Mouse (Mus musculus): ENCODE data around the gene Akt3. TPM values are rescaled to one million over a fixed set of nuclear protein-coding genes. Genes with fewer than 3 reads are reported as not detected.
A peak's percentile ranks its signal among the peaks of the same experiment; 100 is the strongest.

Gene Akt3
- polyA plus RNA-seq, 1 experiment, result 1.0 TPM

DNA sequence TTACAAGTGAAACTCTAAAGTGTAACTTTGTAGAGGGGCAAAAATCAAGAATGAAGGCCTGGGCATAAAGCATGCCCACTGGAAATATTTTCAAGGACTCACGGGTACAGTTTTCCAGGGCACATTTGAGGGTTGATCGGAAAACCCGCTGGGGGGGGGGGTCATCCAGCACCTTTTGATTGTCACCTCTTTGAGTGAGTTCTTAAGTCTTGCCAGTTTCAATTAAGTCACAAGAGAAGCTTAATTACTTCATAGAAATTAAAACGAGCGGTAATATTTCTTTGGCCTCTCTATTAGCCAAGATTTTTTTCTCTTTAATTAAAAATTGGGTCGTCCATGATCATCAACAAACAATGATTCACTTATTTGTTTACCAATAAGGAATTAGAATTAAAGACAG is 260.7 kb downstream of the Akt3 start:
- Histone ChIP-seq H3K4me1 (ENCODE audit: control insufficient read depth, insufficient read depth, insufficient read length, low read length) (peaks cover 12% of the 10 kb centered on the region; the same call in 1 of the 2 replicates), H3K27ac (ENCODE audit: insufficient read depth, low read depth, low read length) (peak overlapping the region; percentile 74), H3K27me3 (ENCODE audit: control insufficient read depth, insufficient read depth, low read length) (no peaks in the 10 kb centered on the region), H3K4me3 (ENCODE audit: low read depth, low read length) (peak overlapping the region; percentile 72; the same call in 1 of the 2 replicates), H3K36me3 (ENCODE audit: control insufficient read depth, insufficient read depth, low read length) (no peaks in the 10 kb centered on the region)
- no peak for TF ChIP-seq POLR2A (IDR thresholded peaks at IDR 0.05; ENCODE audit: low read depth, low read length)
- TF ChIP-seq CTCF (IDR thresholded peaks at IDR 0.05; ENCODE audit: extremely low read depth, insufficient read length, insufficient replicate concordance, low read depth, low read length), result no peak
- 35% methylated on average over 6 of the region's 6 CpGs for WGBS

DNA sequence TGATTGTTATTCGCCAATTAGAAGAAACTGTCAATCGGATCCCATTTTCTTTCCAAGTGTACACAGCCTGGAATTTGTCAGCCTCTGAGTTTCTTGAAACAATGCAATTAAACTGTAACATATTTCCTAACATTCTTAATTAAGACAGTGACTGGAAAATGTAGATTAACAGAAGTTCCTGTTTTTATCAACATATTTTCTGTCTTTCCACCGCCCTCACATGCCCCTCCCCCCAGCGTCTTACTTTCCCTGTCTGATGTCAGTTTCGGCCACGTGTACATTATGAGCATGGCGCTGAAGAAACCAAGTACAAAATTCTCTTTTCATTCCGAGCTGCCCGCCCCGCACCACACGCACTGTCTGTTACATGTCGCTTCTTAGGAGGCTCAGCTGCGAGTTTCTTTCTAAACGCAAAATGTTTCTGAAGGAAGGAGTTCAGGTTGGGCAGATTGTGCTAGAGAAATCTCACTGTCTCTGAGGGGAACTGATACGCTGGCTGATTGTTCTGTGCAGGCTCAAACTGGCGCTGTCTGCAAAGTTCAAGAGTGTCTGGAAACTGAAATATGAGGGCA is 261.3 kb downstream of the Akt3 start:
- TF ChIP-seq POLR2A (IDR thresholded peaks at IDR 0.05; ENCODE audit: low read depth, low read length) (no peak), CTCF (IDR thresholded peaks at IDR 0.05; ENCODE audit: extremely low read depth, insufficient read length, insufficient replicate concordance, low read depth, low read length) (no peak)
- H3K36me3 ChIP-seq (ENCODE audit: control insufficient read depth, insufficient read depth, low read length), result no peaks in the 10 kb centered on the region
- WGBS, result 32% methylated on average over 16 of the region's 16 CpGs
- peak overlapping the region; percentile 53 for H3K4me3 ChIP-seq (ENCODE audit: low read depth, low read length)
- H3K27me3 ChIP-seq (ENCODE audit: control insufficient read depth, insufficient read depth, low read length), result no peaks in the 10 kb centered on the region
- peak overlapping the region; percentile 74 for H3K27ac ChIP-seq (ENCODE audit: insufficient read depth, low read depth, low read length)
- peaks cover 12% of the 10 kb centered on the region; the same call in 1 of the 2 replicates for H3K4me1 ChIP-seq (ENCODE audit: control insufficient read depth, insufficient read depth, insufficient read length, low read length)

DNA sequence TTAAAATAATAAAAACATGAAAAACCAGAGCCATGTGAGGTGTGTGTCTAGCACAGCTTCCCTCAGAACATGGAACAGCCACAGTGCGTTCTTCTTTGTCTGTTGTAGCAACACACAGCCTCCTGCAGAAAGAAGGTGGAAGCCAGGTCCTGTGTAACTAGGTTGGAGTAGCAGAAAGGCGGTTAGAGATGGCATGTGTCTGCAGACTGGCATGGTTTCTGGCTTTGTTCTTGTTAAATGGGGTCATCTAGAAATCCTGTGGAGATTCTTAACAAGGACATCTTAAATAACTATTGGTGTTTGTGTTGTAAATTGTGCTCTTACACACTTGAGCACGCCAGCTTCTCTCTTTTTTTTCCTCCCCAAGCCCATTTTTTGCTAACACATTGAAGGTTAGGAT is 261.8 kb downstream of the Akt3 start:
- WGBS, result 87% methylated on average over 3 of the region's 3 CpGs

DNA sequence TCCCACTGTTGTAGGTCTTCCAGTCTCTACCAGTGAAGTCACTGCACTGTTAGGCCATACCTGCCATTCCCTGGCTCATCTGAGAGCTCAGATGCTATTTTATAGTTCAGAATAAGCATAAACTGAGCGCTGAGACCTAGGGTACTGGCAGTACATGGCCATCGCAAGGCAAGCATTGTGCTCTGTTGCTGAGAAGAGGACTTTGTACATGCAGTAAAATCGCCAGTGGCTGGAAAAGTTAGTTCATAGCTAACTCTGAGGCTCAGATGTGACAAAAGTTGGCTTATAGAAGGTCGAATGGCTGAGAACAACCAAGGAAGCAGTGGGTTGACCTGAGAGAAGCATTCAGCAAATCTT is 262.6 kb downstream of the Akt3 start:
- Histone ChIP-seq H3K27me3 (ENCODE audit: control insufficient read depth, insufficient read depth, low read length) (no peaks in the 10 kb centered on the region), H3K27ac (ENCODE audit: insufficient read depth, low read depth, low read length) (no peak overlapping the region), H3K4me1 (ENCODE audit: control insufficient read depth, insufficient read depth, insufficient read length, low read length) (peaks cover 12% of the 10 kb centered on the region; the same call in 1 of the 2 replicates), H3K36me3 (ENCODE audit: control insufficient read depth, insufficient read depth, low read length) (no peaks in the 10 kb centered on the region), H3K4me3 (ENCODE audit: low read depth, low read length) (no peak overlapping the region)
- no peak for TF ChIP-seq CTCF (IDR thresholded peaks at IDR 0.05; ENCODE audit: extremely low read depth, insufficient read length, insufficient replicate concordance, low read depth, low read length)
- no peak for TF ChIP-seq POLR2A (IDR thresholded peaks at IDR 0.05; ENCODE audit: low read depth, low read length)
- 32% methylated on average over 4 of the region's 4 CpGs for WGBS

More for the DNA sequence above, 261.8 kb downstream of the Akt3 start:
- Histone ChIP-seq H3K4me1 (ENCODE audit: control insufficient read depth, insufficient read depth, insufficient read length, low read length) (peaks cover 12% of the 10 kb centered on the region; the same call in 1 of the 2 replicates), H3K4me3 (ENCODE audit: low read depth, low read length) (no peak overlapping the region), H3K27ac (ENCODE audit: insufficient read depth, low read depth, low read length) (no peak overlapping the region), H3K27me3 (ENCODE audit: control insufficient read depth, insufficient read depth, low read length) (no peaks in the 10 kb centered on the region), H3K36me3 (ENCODE audit: control insufficient read depth, insufficient read depth, low read length) (no peaks in the 10 kb centered on the region)
- TF ChIP-seq CTCF (IDR thresholded peaks at IDR 0.05; ENCODE audit: extremely low read depth, insufficient read length, insufficient replicate concordance, low read depth, low read length) (no peak), POLR2A (IDR thresholded peaks at IDR 0.05; ENCODE audit: low read depth, low read length) (no peak)

DNA sequence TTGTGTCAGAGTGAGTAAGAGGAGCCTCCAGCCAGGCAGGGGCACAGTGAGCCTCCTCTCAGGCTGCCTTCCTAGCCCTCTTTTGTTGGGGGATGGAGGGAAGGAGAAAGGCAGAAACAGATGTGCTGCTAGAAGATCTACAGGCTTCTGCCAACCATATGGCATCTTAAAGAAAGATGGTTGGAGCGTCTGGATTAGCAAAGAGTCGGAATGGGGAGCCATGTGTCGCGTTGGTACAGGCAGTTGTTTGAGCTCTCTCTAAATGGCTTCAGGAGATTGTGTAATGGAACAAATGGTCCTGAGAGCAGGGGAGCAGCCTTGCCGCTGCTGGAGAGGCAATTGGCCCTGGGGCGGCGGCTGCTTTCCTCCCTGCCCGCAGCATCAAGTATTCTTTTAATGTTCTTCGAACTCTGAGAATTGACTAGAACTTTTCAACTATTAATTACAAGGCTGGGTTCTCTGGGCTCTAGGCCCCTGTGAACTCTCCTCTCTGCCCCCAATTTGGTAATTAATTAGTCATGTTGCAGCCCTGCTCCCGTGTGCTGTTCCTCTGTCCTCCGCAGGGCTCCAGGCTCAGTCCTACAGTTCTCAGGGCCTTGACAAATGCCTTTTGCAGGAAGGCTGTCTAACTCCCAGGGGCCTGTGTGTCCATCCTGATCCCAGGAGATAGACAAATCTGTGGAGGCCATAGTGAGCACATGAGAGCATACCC is 263.1 kb downstream of the Akt3 start:
- TF ChIP-seq CTCF (IDR thresholded peaks at IDR 0.05; ENCODE audit: extremely low read depth, insufficient read length, insufficient replicate concordance, low read depth, low read length), result no peak
- no peak for TF ChIP-seq POLR2A (IDR thresholded peaks at IDR 0.05; ENCODE audit: low read depth, low read length)
- peaks cover 12% of the 10 kb centered on the region; the same call in 1 of the 2 replicates for H3K4me1 ChIP-seq (ENCODE audit: control insufficient read depth, insufficient read depth, insufficient read length, low read length)
- H3K27me3 ChIP-seq (ENCODE audit: control insufficient read depth, insufficient read depth, low read length), result no peaks in the 10 kb centered on the region
- 82% methylated on average over 11 of the region's 11 CpGs for WGBS
- H3K27ac ChIP-seq (ENCODE audit: insufficient read depth, low read depth, low read length), result no peak overlapping the region
- H3K4me3 ChIP-seq (ENCODE audit: low read depth, low read length), result no peak overlapping the region
- no peaks in the 10 kb centered on the region for H3K36me3 ChIP-seq (ENCODE audit: control insufficient read depth, insufficient read depth, low read length)

DNA sequence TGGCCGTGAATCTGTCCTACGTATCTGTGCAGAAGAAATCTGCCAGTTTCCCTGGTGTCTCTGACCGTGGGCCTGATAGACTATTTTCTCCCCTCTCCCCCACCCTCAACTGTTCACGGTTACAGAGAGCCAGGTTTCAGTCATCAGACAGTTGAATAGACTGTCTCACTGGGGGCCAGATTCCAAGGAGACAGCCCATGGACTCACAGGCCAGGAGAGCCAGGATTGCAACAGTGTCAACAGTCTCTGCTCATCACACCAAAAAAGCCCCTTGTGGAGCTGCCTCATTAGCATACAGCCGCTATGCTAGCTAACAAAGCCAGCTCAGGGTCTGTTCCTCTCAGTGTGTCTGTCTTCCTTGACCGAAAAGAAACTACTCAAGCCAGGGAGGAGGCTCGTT is 263.9 kb downstream of the Akt3 start:
- Histone ChIP-seq H3K36me3 (ENCODE audit: control insufficient read depth, insufficient read depth, low read length) (no peaks in the 10 kb centered on the region), H3K4me1 (ENCODE audit: control insufficient read depth, insufficient read depth, insufficient read length, low read length) (peaks cover 12% of the 10 kb centered on the region; the same call in 1 of the 2 replicates), H3K4me3 (ENCODE audit: low read depth, low read length) (no peak overlapping the region), H3K27me3 (ENCODE audit: control insufficient read depth, insufficient read depth, low read length) (no peaks in the 10 kb centered on the region), H3K27ac (ENCODE audit: insufficient read depth, low read depth, low read length) (no peak overlapping the region)
- 78% methylated on average over 7 of the region's 7 CpGs for WGBS
- TF ChIP-seq POLR2A (IDR thresholded peaks at IDR 0.05; ENCODE audit: low read depth, low read length) (no peak), CTCF (IDR thresholded peaks at IDR 0.05; ENCODE audit: extremely low read depth, insufficient read length, insufficient replicate concordance, low read depth, low read length) (no peak)
